Mouse (Mus musculus) c-Kit-positive CD71-positive TER-119-negative erythroid progenitor cells, embryonic 14.5 days (primary cell): ENCODE measurements around the gene H2-Q4.
"Not testable (repeated sequence)": the region's sequence is repeated elsewhere in the genome, so short reads cannot be mapped to it uniquely, and the experiment has no call there.

ENCODE experiments used
- DNase-seq: peaks from one replicate; pipeline ENCODE4 v3.0.0-alpha.2; 2013; ENCODE audit warnings: low read depth

H2-Q4 gene

GRCm38 (mm10) chr17:35420206-35420810 lies 40.9 kb downstream of the H2-Q4 start:
- DNase-seq: not testable (repeated sequence)

GRCm38 (mm10) chr17:35421331-35421730 lies 41.9 kb downstream of the H2-Q4 start:
- not testable (repeated sequence) for DNase-seq

- not testable (repeated sequence) for DNase-seq
These were observed 42.9 kb downstream of the H2-Q4 start for GRCm38 (mm10) chr17:35422360-35422759.

- DNase-seq: not testable (repeated sequence)
These were observed 43.9 kb downstream of the H2-Q4 start for GRCm38 (mm10) chr17:35423131-35423810.

DNA sequence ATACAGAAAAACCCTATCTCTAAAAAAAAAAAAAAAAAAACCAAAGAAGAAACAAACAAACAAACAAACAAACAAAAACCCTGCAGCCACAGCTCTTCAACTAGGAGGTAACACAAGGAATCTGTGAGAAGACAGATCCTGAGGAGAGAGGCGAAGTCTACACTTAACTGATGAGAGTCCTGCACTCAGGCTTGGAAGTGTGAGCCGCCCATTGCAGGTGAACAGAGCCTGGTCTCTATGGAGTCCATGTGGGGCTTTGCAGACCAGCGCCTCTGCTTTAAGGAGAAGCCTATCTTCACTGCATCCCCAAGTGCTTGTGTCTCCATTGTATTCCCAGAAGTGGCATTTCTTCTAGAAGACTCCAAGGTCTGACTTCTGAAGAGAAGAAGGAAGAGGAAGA lies 44.7 kb downstream of the H2-Q4 start:
- not testable (repeated sequence) for DNase-seq

- not testable (repeated sequence) for DNase-seq
These were observed 45.4 kb downstream of the H2-Q4 start, which contains the start of gene H2-Q6 for GRCm38 (mm10) chr17:35424624-35425416. TSS of gene H2-Q6 (plus strand) at chr17:35424850.

- not testable (repeated sequence) for DNase-seq
These were observed 46.1 kb downstream of the H2-Q4 start for GRCm38 (mm10) chr17:35425474-35425873.

- not testable (repeated sequence) for DNase-seq
These were observed 49.5 kb downstream of the H2-Q4 start for GRCm38 (mm10) chr17:35428883-35429282.

- DNase-seq: not testable (repeated sequence)
These were observed 51.3 kb downstream of the H2-Q4 start for GRCm38 (mm10) chr17:35430671-35431070.

- DNase-seq: not testable (repeated sequence)
These were observed 52.8 kb downstream of the H2-Q4 start for GRCm38 (mm10) chr17:35432167-35432566.

DNA sequence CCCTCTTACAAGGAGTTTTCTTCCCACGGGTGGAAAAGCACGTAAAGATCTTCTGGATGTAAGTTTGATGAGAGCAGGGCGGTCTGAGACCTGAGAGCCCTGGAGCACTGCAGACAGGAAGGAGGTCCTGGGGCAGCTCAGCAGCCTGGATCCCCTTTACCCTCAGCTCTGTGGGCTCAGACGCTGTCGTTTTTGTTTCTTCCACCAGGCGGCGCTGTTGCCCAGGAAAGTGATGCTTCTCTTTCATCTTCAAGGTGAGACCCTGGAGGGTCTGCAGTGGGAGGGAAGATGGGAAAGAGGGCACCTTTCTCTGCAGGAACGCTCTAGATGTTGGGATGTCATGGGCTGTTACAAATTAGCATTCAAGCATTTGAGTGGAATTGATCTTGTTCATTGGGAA lies 55.4 kb downstream of the H2-Q4 start:
- not testable (repeated sequence) for DNase-seq
